Mouse (Mus musculus) adrenal gland, postnatal 10 days (tissue): ENCODE results near the gene Ptgis. TPM values are rescaled to one million over a fixed set of nuclear protein-coding genes. Genes with fewer than 3 reads are reported as not detected.
A peak's percentile ranks its signal among the peaks of the same experiment; 100 is the strongest.

Experiments used
- DNase-seq: peaks from one replicate; pipeline ENCODE4 v3.0.0; 2021; ENCODE audit warnings: mixed read lengths
- total RNA-seq, 2 experiments: library from RNA; stranded (reverse); gene quantifications; 2 replicates each; pipeline ENCODE4 v1.2.3; 2021

Ptgis gene
- total RNA-seq, 2 experiments from 2014 or later: 18.7 to 23.3 TPM

GRCm38 (mm10) chr2:167150880-167151279 lies 89.5 kb downstream of the Ptgis start:
- DNase-seq: no peak

GRCm38 (mm10) chr2:167150135-167150534 lies 90.3 kb downstream of the Ptgis start:
- no peak for DNase-seq

- DNase-seq: no peak
Observed at GRCm38 (mm10) chr2:167149035-167149434, 91.4 kb downstream of the Ptgis start.

- peak; percentile 31 for DNase-seq
Observed at GRCm38 (mm10) chr2:167147708-167148107, 92.7 kb downstream of the Ptgis start.

GRCm38 (mm10) chr2:167145904-167146303 lies 94.5 kb downstream of the Ptgis start:
- no peak for DNase-seq

GRCm38 (mm10) chr2:167144439-167145307 lies 95.7 kb downstream of the Ptgis start:
- no peak for DNase-seq

- no peak for DNase-seq
Observed at GRCm38 (mm10) chr2:167143914-167144313, 96.5 kb downstream of the Ptgis start.

- no peak for DNase-seq
Observed at GRCm38 (mm10) chr2:167142282-167142681, 98.1 kb downstream of the Ptgis start.

GRCm38 (mm10) chr2:167141810-167142209 lies 98.6 kb downstream of the Ptgis start:
- no peak for DNase-seq

Other genes starting within 250 kb of the Ptgis start
- 10 to 100 TPM; 62.2 to 67.7 TPM for gene Stau1, start 244.3 kb downstream of the Ptgis start, total RNA-seq
- gene Ddx27, start 225.4 kb downstream of the Ptgis start, total RNA-seq: 10 to 100 TPM; 32.1 to 34.6 TPM
- 10 to 100 TPM; 31.2 to 36.5 TPM for gene Znfx1, start 177.6 kb downstream of the Ptgis start, total RNA-seq
- gene Kcnb1, start 50.4 kb downstream of the Ptgis start, total RNA-seq: 10 to 100 TPM; 20.8 to 27.7 TPM
- 10 to 100 TPM; 55.5 to 76.9 TPM for gene B4galt5, start 108.6 kb upstream of the Ptgis start, total RNA-seq
- 10 to 100 TPM; 28.8 to 37.0 TPM for gene Slc9a8, start 181.1 kb upstream of the Ptgis start, total RNA-seq